Comparison of ENCODE assay signal across 8 mouse cellular contexts in genomic region chr11:6390376-6391053, GRCm38 (mm10). TPM values are rescaled to one million over a fixed set of nuclear protein-coding genes. Genes with fewer than 3 reads are reported as not detected.
DNase-seq lines count a peak whose midpoint lies in the region; ATAC-seq lines count a peak whose summit lies in the region.

No protein-coding gene starts in this region.

- peak overlapping the region; percentile 95 for H3K4me3 ChIP-seq in kidney, embryonic 16.5 days (ENCODE audit: low read length)
- H3K4me3 ChIP-seq in embryonic facial prominence, embryonic 11.5 days (ENCODE audit: low read depth, low read length) = peak overlapping the region; percentile 89; the same call in 1 of the 2 replicates
- peak overlapping the region; percentile 91 for H3K4me3 ChIP-seq in hindbrain, embryonic 16.5 days (ENCODE audit: low read length)
- H3K4me3 ChIP-seq in midbrain, embryonic 16.5 days (ENCODE audit: low read depth, low read length) = peak overlapping the region; percentile 97

- H3K9me3 ChIP-seq in kidney, embryonic 16.5 days (ENCODE audit: low read length) = no peaks in the 10 kb centered on the region
- no peaks in the 10 kb centered on the region for H3K9me3 ChIP-seq in embryonic facial prominence, embryonic 11.5 days (replicated peaks; ENCODE audit: control insufficient read depth, low read length)
- no peaks in the 10 kb centered on the region for H3K9me3 ChIP-seq in hindbrain, embryonic 16.5 days (ENCODE audit: control insufficient read depth, low read length)
- no peaks in the 10 kb centered on the region for H3K9me3 ChIP-seq in midbrain, embryonic 16.5 days (replicated peaks; ENCODE audit: control insufficient read depth, low read length, poor library complexity, severe bottlenecking)

- no peak for DNase-seq in kidney, adult 11 months
- no peak for DNase-seq in embryonic facial prominence, embryonic 11.5 days (ENCODE audit: low spot score)
- no peak for DNase-seq in ovary, postnatal 10 days (ENCODE audit: low spot score)
- no peak for DNase-seq in adrenal gland, postnatal 14 days
- no peak for DNase-seq in thymus, postnatal 4 days

- H3K27me3 ChIP-seq in kidney, embryonic 16.5 days (ENCODE audit: insufficient read depth, low read length) = no peaks in the 10 kb centered on the region
- no peaks in the 10 kb centered on the region for H3K27me3 ChIP-seq in embryonic facial prominence, embryonic 11.5 days (ENCODE audit: control insufficient read depth, insufficient read depth, low read length)
- H3K27me3 ChIP-seq in hindbrain, embryonic 16.5 days (replicated peaks; ENCODE audit: control insufficient read depth, insufficient read depth, low read length) = no peaks in the 10 kb centered on the region
- H3K27me3 ChIP-seq in midbrain, embryonic 16.5 days (ENCODE audit: control insufficient read depth, insufficient read depth, low read depth, low read length) = no peaks in the 10 kb centered on the region

- no peaks in the 10 kb centered on the region; the same call in 1 of the 2 replicates for H3K36me3 ChIP-seq in kidney, embryonic 16.5 days (ENCODE audit: insufficient read depth, low read length)
- no peaks in the 10 kb centered on the region; the same call in none of the 2 replicates for H3K36me3 ChIP-seq in embryonic facial prominence, embryonic 11.5 days (replicated peaks; ENCODE audit: control insufficient read depth, insufficient read depth, low read depth, low read length)
- H3K36me3 ChIP-seq in hindbrain, embryonic 16.5 days (ENCODE audit: control insufficient read depth, insufficient read depth, low read length) = peaks cover 14% of the 10 kb centered on the region
- peaks cover 11% of the 10 kb centered on the region; the same call in 1 of the 2 replicates for H3K36me3 ChIP-seq in midbrain, embryonic 16.5 days (ENCODE audit: control insufficient read depth, insufficient read depth, low read length)

- no peak overlapping the region for H3K27ac ChIP-seq in kidney, embryonic 16.5 days (ENCODE audit: low read length)
- no peak overlapping the region for H3K27ac ChIP-seq in embryonic facial prominence, embryonic 11.5 days (replicated peaks; ENCODE audit: low read depth, low read length)
- no peak overlapping the region for H3K27ac ChIP-seq in hindbrain, embryonic 16.5 days (ENCODE audit: low read depth, low read length)
- no peak overlapping the region for H3K27ac ChIP-seq in midbrain, embryonic 16.5 days (ENCODE audit: low read length)

- peaks cover 12% of the 10 kb centered on the region for H3K4me1 ChIP-seq in kidney, embryonic 16.5 days (ENCODE audit: insufficient read depth, low read length)
- H3K4me1 ChIP-seq in embryonic facial prominence, embryonic 11.5 days (ENCODE audit: control insufficient read depth, insufficient read depth, low read length) = no peaks in the 10 kb centered on the region
- H3K4me1 ChIP-seq in hindbrain, embryonic 16.5 days (ENCODE audit: control insufficient read depth, insufficient read depth, low read depth, low read length) = peaks cover 16% of the 10 kb centered on the region
- peaks cover 21% of the 10 kb centered on the region for H3K4me1 ChIP-seq in midbrain, embryonic 16.5 days (ENCODE audit: control insufficient read depth, insufficient read depth, low read length)

- ATAC-seq in kidney, embryonic 16.5 days (ENCODE audit: low FRiP score, low TSS enrichment) = no peak
- ATAC-seq in embryonic facial prominence, embryonic 11.5 days (replicated peaks; ENCODE audit: insufficient number of reproducible peaks, low FRiP score, low TSS enrichment, low read depth) = no peak
- ATAC-seq in hindbrain, embryonic 16.5 days = no peak
- no peak for ATAC-seq in midbrain, embryonic 16.5 days

- H3K4me2 ChIP-seq in kidney, embryonic 16.5 days (replicated peaks; ENCODE audit: low read depth, low read length) = peak overlapping the region; percentile 85
- peak overlapping the region; percentile 85 for H3K4me2 ChIP-seq in embryonic facial prominence, embryonic 11.5 days (ENCODE audit: low read depth, low read length)
- H3K4me2 ChIP-seq in hindbrain, embryonic 16.5 days (ENCODE audit: low read length) = peak overlapping the region; percentile 80
- H3K4me2 ChIP-seq in midbrain, embryonic 16.5 days (ENCODE audit: low read length) = peak overlapping the region; percentile 85

- peak overlapping the region; percentile 90 for H3K9ac ChIP-seq in kidney, embryonic 16.5 days (replicated peaks; ENCODE audit: low read length)
- H3K9ac ChIP-seq in embryonic facial prominence, embryonic 11.5 days (replicated peaks; ENCODE audit: low read length) = peak overlapping the region; percentile 0; the same call in 1 of the 2 replicates
- H3K9ac ChIP-seq in hindbrain, embryonic 16.5 days (ENCODE audit: low read depth, low read length) = peak overlapping the region; percentile 99; the same call in 1 of the 2 replicates
- peak overlapping the region; percentile 99 for H3K9ac ChIP-seq in midbrain, embryonic 16.5 days (ENCODE audit: low read depth, low read length)

- WGBS in kidney, embryonic 16.5 days = 77% methylated on average over 8 of the region's 8 CpGs
- 81% methylated on average over 8 of the region's 8 CpGs for WGBS in embryonic facial prominence, embryonic 11.5 days
- 83% methylated on average over 8 of the region's 8 CpGs for WGBS in hindbrain, embryonic 16.5 days
- WGBS in midbrain, embryonic 16.5 days = 82% methylated on average over 8 of the region's 8 CpGs

RNA-seq across cellular contexts. Expression of gene Zmiz2, which starts 1.6 kb away (rescaled TPM):
- polyA plus RNA-seq in kidney, embryonic 16.5 days (2015; fragmentation: Nextera tagmentation; extraction: Ambion mirVana) = 11.7 and 12.5 TPM in 2 replicates
- polyA plus RNA-seq in embryonic facial prominence, embryonic 11.5 days (2014; fragmentation: Nextera tagmentation; extraction: Ambion mirVana) = 9.0 and 9.6 TPM in 2 replicates
- 29.1 and 29.6 TPM in 2 replicates for polyA plus RNA-seq in hindbrain, embryonic 16.5 days (2015; fragmentation: Nextera tagmentation; extraction: Ambion mirVana)
- 30.2 and 33.4 TPM in 2 replicates for polyA plus RNA-seq in midbrain, embryonic 16.5 days (2015; fragmentation: Nextera tagmentation; extraction: Ambion mirVana)
- total RNA-seq in adrenal gland, postnatal 14 days (2021) = 44.7 and 51.3 TPM in 2 replicates

RNA-seq across cellular contexts. Expression of gene Ppia, which starts 24.7 kb away (rescaled TPM):
- polyA plus RNA-seq in kidney, embryonic 16.5 days (2015; fragmentation: Nextera tagmentation; extraction: Ambion mirVana) = 4,884 and 4,942 TPM in 2 replicates
- 5,819 and 6,203 TPM in 2 replicates for polyA plus RNA-seq in embryonic facial prominence, embryonic 11.5 days (2014; fragmentation: Nextera tagmentation; extraction: Ambion mirVana)
- 4,094 and 4,423 TPM in 2 replicates for polyA plus RNA-seq in hindbrain, embryonic 16.5 days (2015; fragmentation: Nextera tagmentation; extraction: Ambion mirVana)
- 3,917 and 4,008 TPM in 2 replicates for polyA plus RNA-seq in midbrain, embryonic 16.5 days (2015; fragmentation: Nextera tagmentation; extraction: Ambion mirVana)
- total RNA-seq in adrenal gland, postnatal 14 days (2021) = 1,829 and 1,894 TPM in 2 replicates

RNA-seq across cellular contexts. Expression of gene H2afv, which starts 53.7 kb away (rescaled TPM):
- 560 and 596 TPM in 2 replicates for polyA plus RNA-seq in kidney, embryonic 16.5 days (2015; fragmentation: Nextera tagmentation; extraction: Ambion mirVana)
- polyA plus RNA-seq in embryonic facial prominence, embryonic 11.5 days (2014; fragmentation: Nextera tagmentation; extraction: Ambion mirVana) = 853 and 854 TPM in 2 replicates
- polyA plus RNA-seq in hindbrain, embryonic 16.5 days (2015; fragmentation: Nextera tagmentation; extraction: Ambion mirVana) = 223 and 239 TPM in 2 replicates
- 203 and 224 TPM in 2 replicates for polyA plus RNA-seq in midbrain, embryonic 16.5 days (2015; fragmentation: Nextera tagmentation; extraction: Ambion mirVana)
- 84.2 and 99.3 TPM in 2 replicates for total RNA-seq in adrenal gland, postnatal 14 days (2021)

Comparison
In these comparisons a context has a peak if more than half of its experiments do, and no peak if none do; other contexts are left out.
1. H3K9ac ChIP-seq: peak in every context shown above with its lines; median percentile 99 in hindbrain, embryonic 16.5 days; 99 in midbrain, embryonic 16.5 days; 90 in kidney, embryonic 16.5 days; 0 in embryonic facial prominence, embryonic 11.5 days.